Mouse (Mus musculus): ENCODE results near the gene Gzma. TPM values are rescaled to one million over a fixed set of nuclear protein-coding genes. Genes with fewer than 3 reads are reported as not detected.

Gene Gzma
- polyA plus RNA-seq, 1 experiment = not detected

DNA sequence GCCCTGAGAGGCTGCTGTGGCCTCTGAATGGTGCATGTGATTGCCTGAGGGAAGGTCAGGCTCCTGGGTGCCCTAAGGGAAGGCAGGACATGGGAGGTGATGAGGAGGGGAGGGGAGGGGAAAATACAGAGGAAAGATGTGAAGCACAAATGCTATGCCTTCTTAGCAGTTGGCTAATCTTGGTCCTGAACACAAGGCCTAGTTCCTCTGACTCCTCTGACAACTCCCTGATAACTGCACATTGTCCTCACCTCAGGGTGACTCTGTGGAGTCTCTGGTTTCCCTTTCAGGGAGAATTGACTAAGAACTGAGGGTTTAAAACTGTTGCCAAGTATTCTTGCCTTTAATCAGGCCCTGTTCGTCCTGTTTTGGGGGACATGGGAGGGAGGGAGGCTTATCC, 6.2 kb downstream of the Gzma start:
- H3K36me3 ChIP-seq (ENCODE audit: control insufficient read depth, insufficient read depth) = no peaks in the 10 kb centered on the region
- no peak overlapping the region for H3K4me2 ChIP-seq (ENCODE audit: low read depth)
- H3K79me2 ChIP-seq (ENCODE audit: control insufficient read depth, insufficient read depth) = no peaks in the 10 kb centered on the region
- H3ac ChIP-seq (ENCODE audit: control insufficient read depth, insufficient read length) = no peak overlapping the region
- no peaks in the 10 kb centered on the region for H3K27me3 ChIP-seq (ENCODE audit: control insufficient read depth, insufficient read depth, insufficient read length)
- no peak overlapping the region for H3K4me3 ChIP-seq
- no peak for TF ChIP-seq CEBPB (IDR thresholded peaks at IDR 0.05; ENCODE audit: insufficient read depth, poor library complexity, severe bottlenecking)
- TF ChIP-seq MYOG (IDR thresholded peaks at IDR 0.05; ENCODE audit: control insufficient read depth in 1 of 3, insufficient read depth in 1 of 3, insufficient read length in 2 of 3, low read depth in 2 of 3) = no peak
- no peak for TF ChIP-seq REST (IDR thresholded peaks at IDR 0.05; ENCODE audit: insufficient read depth, insufficient read length)
- no peak for TF ChIP-seq POLR2AphosphoS2 (IDR thresholded peaks at IDR 0.05; ENCODE audit: insufficient read length, low read depth)
- no peak for TF ChIP-seq MYOD1 (IDR thresholded peaks at IDR 0.05; ENCODE audit: control insufficient read depth in 1 of 3, insufficient read length in 2 of 3, low read depth in 2 of 3)
- TF ChIP-seq POLR2A (IDR thresholded peaks at IDR 0.05; ENCODE audit: insufficient read length, low read depth) = no peak
- TF ChIP-seq E2F4 (IDR thresholded peaks at IDR 0.05; ENCODE audit: insufficient read depth) = no peak
- TF ChIP-seq TCF12 (IDR thresholded peaks at IDR 0.05; ENCODE audit: insufficient read depth, poor library complexity, severe bottlenecking) = no peak
- TF ChIP-seq TCF3 (IDR thresholded peaks at IDR 0.05; ENCODE audit: insufficient read length, low read depth) = no peak
- no peak for TF ChIP-seq SRF (IDR thresholded peaks at IDR 0.05; ENCODE audit: control insufficient read depth, insufficient read length, low read depth)
- TF ChIP-seq MAX (IDR thresholded peaks at IDR 0.05; ENCODE audit: low read depth) = no peak
- TF ChIP-seq USF1 (IDR thresholded peaks at IDR 0.05; ENCODE audit: low read depth) = no peak

DNA sequence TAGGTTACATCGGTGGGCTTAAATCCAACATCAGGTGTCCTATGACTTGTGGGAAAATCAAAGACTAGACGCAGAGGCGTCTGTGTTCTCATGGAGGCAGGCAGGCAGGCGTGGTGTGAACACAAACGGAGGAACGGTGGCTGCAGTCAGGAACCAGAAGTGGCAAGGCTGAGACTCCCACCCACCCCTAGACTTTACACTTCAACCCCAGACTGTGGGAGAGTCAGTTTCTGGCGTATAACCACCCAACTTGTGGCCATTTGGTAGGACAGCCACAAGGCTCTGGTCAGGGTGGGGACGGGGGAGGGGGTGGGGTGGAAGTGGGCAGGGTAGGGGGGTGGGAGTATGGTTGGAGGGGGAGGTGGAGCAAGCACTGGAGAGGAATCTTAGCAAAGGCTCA, 10.3 kb downstream of the Gzma start:
- no peak overlapping the region for H3ac ChIP-seq (ENCODE audit: control insufficient read depth, insufficient read length)
- no peak for TF ChIP-seq POLR2AphosphoS2 (IDR thresholded peaks at IDR 0.05; ENCODE audit: insufficient read length, low read depth)
- no peak for TF ChIP-seq REST (IDR thresholded peaks at IDR 0.05; ENCODE audit: insufficient read depth, insufficient read length)
- TF ChIP-seq USF1 (IDR thresholded peaks at IDR 0.05; ENCODE audit: low read depth) = no peak
- no peak for TF ChIP-seq MYOG (IDR thresholded peaks at IDR 0.05; ENCODE audit: control insufficient read depth in 1 of 3, insufficient read depth in 1 of 3, insufficient read length in 2 of 3, low read depth in 2 of 3)
- TF ChIP-seq CEBPB (IDR thresholded peaks at IDR 0.05; ENCODE audit: insufficient read depth, poor library complexity, severe bottlenecking) = no peak
- no peak for TF ChIP-seq SRF (IDR thresholded peaks at IDR 0.05; ENCODE audit: control insufficient read depth, insufficient read length, low read depth)
- TF ChIP-seq MYOD1 (IDR thresholded peaks at IDR 0.05; ENCODE audit: control insufficient read depth in 1 of 3, insufficient read length in 2 of 3, low read depth in 2 of 3) = no peak
- no peak for TF ChIP-seq TCF12 (IDR thresholded peaks at IDR 0.05; ENCODE audit: insufficient read depth, poor library complexity, severe bottlenecking)
- H3K4me2 ChIP-seq (ENCODE audit: low read depth) = no peak overlapping the region
- H3K4me3 ChIP-seq = no peak overlapping the region
- H3K27me3 ChIP-seq (ENCODE audit: control insufficient read depth, insufficient read depth, insufficient read length) = no peaks in the 10 kb centered on the region
- H3K79me2 ChIP-seq (ENCODE audit: control insufficient read depth, insufficient read depth) = no peaks in the 10 kb centered on the region
- H3K36me3 ChIP-seq (ENCODE audit: control insufficient read depth, insufficient read depth) = no peaks in the 10 kb centered on the region

DNA sequence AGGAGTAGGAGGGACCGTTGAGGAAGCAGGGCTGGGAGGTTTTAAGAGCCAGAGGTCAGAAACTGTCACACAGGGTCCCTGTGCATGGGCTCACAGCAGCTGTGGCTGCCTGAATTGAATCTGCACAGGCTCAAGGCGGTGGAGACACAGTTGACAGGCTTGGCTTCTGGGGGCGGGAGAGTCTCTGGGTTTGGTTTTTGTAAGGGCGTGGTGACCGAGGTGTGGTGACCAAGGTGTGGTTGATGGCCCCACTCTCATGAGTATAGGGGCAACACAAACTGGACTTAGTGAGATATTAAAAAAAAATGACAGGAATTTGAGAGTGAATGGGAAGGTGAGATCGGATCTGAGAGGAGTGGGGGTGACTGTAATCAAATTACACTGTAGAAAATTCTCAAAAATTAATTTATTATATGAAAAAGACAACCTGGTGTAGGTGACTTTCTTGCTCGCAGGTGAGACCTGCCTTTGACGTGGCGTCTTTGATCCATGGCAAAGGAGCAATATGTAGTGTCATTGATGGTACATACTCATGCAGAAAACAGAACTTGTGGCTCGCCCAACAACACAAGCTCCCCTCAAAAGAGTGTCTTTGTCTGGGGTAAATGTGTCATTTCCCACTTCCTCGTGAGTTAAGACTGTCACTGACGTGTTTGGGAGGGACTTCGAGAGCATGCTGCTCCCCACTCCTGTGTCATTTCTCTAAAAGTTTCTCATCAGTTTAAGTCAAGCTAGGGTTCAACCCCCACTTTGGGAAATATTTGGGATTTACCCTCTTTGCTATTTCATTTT, 13.4 kb downstream of the Gzma start:
- H3K4me2 ChIP-seq (ENCODE audit: low read depth) = no peak overlapping the region
- H3K36me3 ChIP-seq (ENCODE audit: control insufficient read depth, insufficient read depth) = no peaks in the 10 kb centered on the region
- TF ChIP-seq REST (IDR thresholded peaks at IDR 0.05; ENCODE audit: insufficient read depth, insufficient read length) = no peak
- TF ChIP-seq TCF3 (IDR thresholded peaks at IDR 0.05; ENCODE audit: insufficient read length, low read depth) = no peak
- no peak for TF ChIP-seq TCF12 (IDR thresholded peaks at IDR 0.05; ENCODE audit: insufficient read depth, poor library complexity, severe bottlenecking)
- no peak for TF ChIP-seq USF1 (IDR thresholded peaks at IDR 0.05; ENCODE audit: low read depth)
- TF ChIP-seq CEBPB (IDR thresholded peaks at IDR 0.05; ENCODE audit: insufficient read depth, poor library complexity, severe bottlenecking) = no peak
- no peak for TF ChIP-seq SRF (IDR thresholded peaks at IDR 0.05; ENCODE audit: control insufficient read depth, insufficient read length, low read depth)
- TF ChIP-seq POLR2AphosphoS2 (IDR thresholded peaks at IDR 0.05; ENCODE audit: insufficient read length, low read depth) = no peak
- no peak for TF ChIP-seq MYOG (IDR thresholded peaks at IDR 0.05; ENCODE audit: control insufficient read depth in 1 of 3, insufficient read depth in 1 of 3, insufficient read length in 2 of 3, low read depth in 2 of 3)
- no peaks in the 10 kb centered on the region for H3K27me3 ChIP-seq (ENCODE audit: control insufficient read depth, insufficient read depth, insufficient read length)
- no peak overlapping the region for H3ac ChIP-seq (ENCODE audit: control insufficient read depth, insufficient read length)
- H3K79me2 ChIP-seq (ENCODE audit: control insufficient read depth, insufficient read depth) = no peaks in the 10 kb centered on the region
- no peak overlapping the region for H3K4me3 ChIP-seq

DNA sequence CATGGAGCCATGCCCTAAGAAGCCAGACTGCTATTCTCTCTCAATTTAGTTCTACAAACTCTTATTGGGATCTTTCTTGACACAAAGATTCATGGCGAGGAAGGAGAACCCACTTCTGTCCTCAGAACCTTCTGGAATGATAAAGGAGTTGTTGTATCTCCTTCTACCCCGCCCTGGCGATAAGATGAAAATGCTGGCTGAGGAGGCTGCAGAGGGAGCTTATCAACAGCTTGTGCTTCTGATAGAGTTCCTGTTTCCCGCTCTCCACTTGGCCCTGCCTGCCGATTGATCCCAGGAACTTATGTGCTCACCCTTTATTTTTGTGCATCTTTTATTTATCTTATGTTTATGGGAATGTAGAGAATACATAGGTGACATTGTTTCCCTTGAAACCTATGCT, 16.0 kb downstream of the Gzma start:
- no peaks in the 10 kb centered on the region for H3K36me3 ChIP-seq (ENCODE audit: control insufficient read depth, insufficient read depth)
- no peaks in the 10 kb centered on the region for H3K79me2 ChIP-seq (ENCODE audit: control insufficient read depth, insufficient read depth)
- no peaks in the 10 kb centered on the region for H3K27me3 ChIP-seq (ENCODE audit: control insufficient read depth, insufficient read depth, insufficient read length)
- H3K4me2 ChIP-seq (ENCODE audit: low read depth) = no peak overlapping the region
- H3K4me3 ChIP-seq = no peak overlapping the region
- no peak overlapping the region for H3ac ChIP-seq (ENCODE audit: control insufficient read depth, insufficient read length)
- TF ChIP-seq MYOD1 (IDR thresholded peaks at IDR 0.05; ENCODE audit: control insufficient read depth in 1 of 3, insufficient read length in 2 of 3, low read depth in 2 of 3) = no peak
- no peak for TF ChIP-seq SRF (IDR thresholded peaks at IDR 0.05; ENCODE audit: control insufficient read depth, insufficient read length, low read depth)
- no peak for TF ChIP-seq REST (IDR thresholded peaks at IDR 0.05; ENCODE audit: insufficient read depth, insufficient read length)
- no peak for TF ChIP-seq USF1 (IDR thresholded peaks at IDR 0.05; ENCODE audit: low read depth)
- TF ChIP-seq E2F4 (IDR thresholded peaks at IDR 0.05; ENCODE audit: insufficient read depth) = no peak

DNA sequence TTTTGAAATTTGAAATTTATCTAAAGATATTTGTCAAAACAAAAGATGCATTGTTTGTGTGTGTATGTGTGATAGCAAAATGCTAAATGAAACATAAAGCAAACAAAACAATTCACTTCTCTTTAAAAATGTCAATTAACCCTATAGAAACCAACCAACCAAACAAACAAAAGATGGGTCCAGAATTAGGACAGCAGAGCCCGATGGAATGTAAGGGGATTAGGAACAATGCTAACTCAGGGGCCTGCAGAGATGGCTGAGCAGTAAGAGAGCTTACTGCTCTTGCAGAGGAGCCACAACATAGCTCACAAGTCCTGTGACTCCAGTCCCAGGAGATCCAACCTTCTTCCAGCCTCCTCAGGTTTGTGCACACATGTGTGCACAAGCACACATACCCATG, 18.7 kb downstream of the Gzma start:
- Histone ChIP-seq H3ac (ENCODE audit: control insufficient read depth, insufficient read length) (no peak overlapping the region), H3K27me3 (ENCODE audit: control insufficient read depth, insufficient read depth, insufficient read length) (no peaks in the 10 kb centered on the region), H3K4me3 (no peak overlapping the region), H3K79me2 (ENCODE audit: control insufficient read depth, insufficient read depth) (no peaks in the 10 kb centered on the region), H3K4me2 (ENCODE audit: low read depth) (no peak overlapping the region), H3K36me3 (ENCODE audit: control insufficient read depth, insufficient read depth) (no peaks in the 10 kb centered on the region)
- TF ChIP-seq CEBPB (IDR thresholded peaks at IDR 0.05; ENCODE audit: insufficient read depth, poor library complexity, severe bottlenecking) (no peak), TCF3 (IDR thresholded peaks at IDR 0.05; ENCODE audit: insufficient read length, low read depth) (no peak), MYOG (IDR thresholded peaks at IDR 0.05; ENCODE audit: control insufficient read depth in 1 of 3, insufficient read depth in 1 of 3, insufficient read length in 2 of 3, low read depth in 2 of 3) (no peak), SRF (IDR thresholded peaks at IDR 0.05; ENCODE audit: control insufficient read depth, insufficient read length, low read depth) (no peak), USF1 (IDR thresholded peaks at IDR 0.05; ENCODE audit: low read depth) (no peak), POLR2A (IDR thresholded peaks at IDR 0.05; ENCODE audit: insufficient read length, low read depth) (no peak)
